Mouse (Mus musculus): ENCODE data around the gene Acox2. TPM values are rescaled to one million over a fixed set of nuclear protein-coding genes. Genes with fewer than 3 reads are reported as not detected.
A peak's percentile ranks its signal among the peaks of the same experiment; 100 is the strongest.

The Acox2 gene
- polyA plus RNA-seq, 1 experiment from 2014 or later = not detected

- Histone ChIP-seq H3K4me1 (replicated peaks) (peaks cover 38% of the 10 kb centered on the region), H3K36me3 (peaks cover 12% of the 10 kb centered on the region), H3K27me3 (ENCODE audit: insufficient read depth, poor library complexity, severe bottlenecking) (peaks cover 44% of the 10 kb centered on the region), H3K27ac (peak overlapping the region; percentile 71), H3K4me3 (0 out of 2 replicates have a peak overlapping the region, but pooled peaks have one; percentile 21), H3K9me3 (no peaks in the 10 kb centered on the region)
- DNase-seq (ENCODE audit: low spot score) = peak; percentile 53
- WGBS = 4% methylated on average over 10 of the region's 10 CpGs
Measured at GRCm38 (mm10) chr14:8218730-8219380, 40.3 kb downstream of the Acox2 start.

GRCm38 (mm10) chr14:8218238-8218637 lies 40.9 kb downstream of the Acox2 start:
- Histone ChIP-seq H3K36me3 (peaks cover 12% of the 10 kb centered on the region), H3K9me3 (no peaks in the 10 kb centered on the region), H3K4me1 (replicated peaks) (peaks cover 41% of the 10 kb centered on the region), H3K4me3 (no peak overlapping the region), H3K27me3 (ENCODE audit: insufficient read depth, poor library complexity, severe bottlenecking) (peaks cover 44% of the 10 kb centered on the region), H3K27ac (peak overlapping the region; percentile 71)
- no peak for DNase-seq (ENCODE audit: low spot score)
- WGBS = 40% methylated on average over 7 of the region's 7 CpGs

- no peaks in the 10 kb centered on the region for H3K9me3 ChIP-seq
- no peak overlapping the region for H3K27ac ChIP-seq
- H3K4me1 ChIP-seq (replicated peaks) = peaks cover 41% of the 10 kb centered on the region
- H3K27me3 ChIP-seq (ENCODE audit: insufficient read depth, poor library complexity, severe bottlenecking) = peaks cover 44% of the 10 kb centered on the region
- H3K36me3 ChIP-seq = no peaks in the 10 kb centered on the region
- no peak overlapping the region for H3K4me3 ChIP-seq
- WGBS = 66% methylated on average over 5 of the region's 5 CpGs
- no peak for DNase-seq (ENCODE audit: low spot score)
Measured at GRCm38 (mm10) chr14:8216100-8216499, 43.1 kb downstream of the Acox2 start.

- Histone ChIP-seq H3K27ac (no peak overlapping the region), H3K4me1 (replicated peaks) (peaks cover 41% of the 10 kb centered on the region), H3K4me3 (peak overlapping the region; percentile 70), H3K36me3 (no peaks in the 10 kb centered on the region), H3K27me3 (ENCODE audit: insufficient read depth, poor library complexity, severe bottlenecking) (peaks cover 39% of the 10 kb centered on the region), H3K9me3 (no peaks in the 10 kb centered on the region)
- DNase-seq (ENCODE audit: low spot score) = no peak
- WGBS = 16% methylated on average over 21 of the region's 21 CpGs
Measured at GRCm38 (mm10) chr14:8215208-8215778, 43.9 kb downstream of the Acox2 start.

- Histone ChIP-seq H3K9me3 (no peaks in the 10 kb centered on the region), H3K4me1 (replicated peaks) (peaks cover 36% of the 10 kb centered on the region), H3K4me3 (peak overlapping the region; percentile 70), H3K36me3 (no peaks in the 10 kb centered on the region), H3K27ac (peak overlapping the region; percentile 94), H3K27me3 (ENCODE audit: insufficient read depth, poor library complexity, severe bottlenecking) (peaks cover 39% of the 10 kb centered on the region)
- peak; percentile 77 for DNase-seq (ENCODE audit: low spot score)
- 3% methylated on average over 63 of the region's 63 CpGs for WGBS
Measured at GRCm38 (mm10) chr14:8214299-8215207, 44.6 kb downstream of the Acox2 start.

- Histone ChIP-seq H3K36me3 (no peaks in the 10 kb centered on the region), H3K9me3 (no peaks in the 10 kb centered on the region), H3K4me3 (peak within 1 kb of the TSS; percentile 70), H3K27ac (peak within 1 kb of the TSS; percentile 94), H3K4me1 (replicated peaks) (peaks cover 29% of the 10 kb centered on the region), H3K27me3 (ENCODE audit: insufficient read depth, poor library complexity, severe bottlenecking) (peaks cover 39% of the 10 kb centered on the region)
- WGBS = 1% methylated on average over 46 of the region's 49 CpGs
- DNase-seq (ENCODE audit: low spot score) = peak; percentile 98
Measured at GRCm38 (mm10) chr14:8213803-8214224, 45.3 kb downstream of the Acox2 start, which contains the start of gene Kctd6. TSS of gene Kctd6 (plus strand) at chr14:8214140.

- no peak overlapping the region for H3K4me3 ChIP-seq
- WGBS = 91% methylated on average over 2 of the region's 2 CpGs
- H3K27me3 ChIP-seq (ENCODE audit: insufficient read depth, poor library complexity, severe bottlenecking) = peaks cover 34% of the 10 kb centered on the region
- H3K4me1 ChIP-seq (replicated peaks) = peaks cover 21% of the 10 kb centered on the region
- H3K9me3 ChIP-seq = no peaks in the 10 kb centered on the region
- no peak for DNase-seq (ENCODE audit: low spot score)
- no peak overlapping the region for H3K27ac ChIP-seq
- no peaks in the 10 kb centered on the region for H3K36me3 ChIP-seq
Measured at GRCm38 (mm10) chr14:8212996-8213395, 46.2 kb downstream of the Acox2 start.

GRCm38 (mm10) chr14:8209896-8210295 lies 49.3 kb downstream of the Acox2 start:
- H3K27ac ChIP-seq = no peak overlapping the region
- peaks cover 5% of the 10 kb centered on the region; the same call in 1 of the 2 replicates for H3K27me3 ChIP-seq (ENCODE audit: insufficient read depth, poor library complexity, severe bottlenecking)
- H3K4me1 ChIP-seq (replicated peaks) = peaks cover 27% of the 10 kb centered on the region
- 81% methylated on average over 2 of the region's 2 CpGs for WGBS
- no peak overlapping the region for H3K4me3 ChIP-seq
- no peak for DNase-seq (ENCODE audit: low spot score)
- H3K36me3 ChIP-seq = no peaks in the 10 kb centered on the region
- no peaks in the 10 kb centered on the region for H3K9me3 ChIP-seq

- H3K27me3 ChIP-seq (ENCODE audit: insufficient read depth, poor library complexity, severe bottlenecking) = no peaks in the 10 kb centered on the region
- H3K4me3 ChIP-seq = no peak overlapping the region
- no peak for DNase-seq (ENCODE audit: low spot score)
- no peaks in the 10 kb centered on the region for H3K9me3 ChIP-seq
- H3K27ac ChIP-seq = peak overlapping the region; percentile 19; the same call in 1 of the 2 replicates
- 89% methylated on average over 3 of the region's 3 CpGs for WGBS
- H3K4me1 ChIP-seq (replicated peaks) = peaks cover 23% of the 10 kb centered on the region
- H3K36me3 ChIP-seq = no peaks in the 10 kb centered on the region
Measured at GRCm38 (mm10) chr14:8208876-8209275, 50.3 kb downstream of the Acox2 start.

GRCm38 (mm10) chr14:8207543-8207942 lies 51.6 kb downstream of the Acox2 start:
- H3K4me1 ChIP-seq (replicated peaks) = peaks cover 20% of the 10 kb centered on the region
- H3K9me3 ChIP-seq = no peaks in the 10 kb centered on the region
- DNase-seq (ENCODE audit: low spot score) = no peak
- 53% methylated on average over 5 of the region's 5 CpGs for WGBS
- H3K27ac ChIP-seq = peak overlapping the region; percentile 64; the same call in 1 of the 2 replicates
- no peaks in the 10 kb centered on the region for H3K36me3 ChIP-seq
- H3K27me3 ChIP-seq (ENCODE audit: insufficient read depth, poor library complexity, severe bottlenecking) = no peaks in the 10 kb centered on the region
- H3K4me3 ChIP-seq = no peak overlapping the region

GRCm38 (mm10) chr14:8207105-8207504 lies 52.0 kb downstream of the Acox2 start:
- H3K4me1 ChIP-seq (replicated peaks) = peaks cover 20% of the 10 kb centered on the region
- 14% methylated on average over 5 of the region's 5 CpGs for WGBS
- peak overlapping the region; percentile 64; the same call in 1 of the 2 replicates for H3K27ac ChIP-seq
- no peaks in the 10 kb centered on the region for H3K9me3 ChIP-seq
- H3K4me3 ChIP-seq = no peak overlapping the region
- no peaks in the 10 kb centered on the region for H3K27me3 ChIP-seq (ENCODE audit: insufficient read depth, poor library complexity, severe bottlenecking)
- H3K36me3 ChIP-seq = no peaks in the 10 kb centered on the region
- DNase-seq (ENCODE audit: low spot score) = peak; percentile 47

GRCm38 (mm10) chr14:8206179-8206910 lies 52.8 kb downstream of the Acox2 start:
- Histone ChIP-seq H3K27ac (peak overlapping the region; percentile 64), H3K4me3 (no peak overlapping the region)
- no peak for DNase-seq (ENCODE audit: low spot score)

More at GRCm38 (mm10) chr14:8206179-8206910, 52.8 kb downstream of the Acox2 start:
- Histone ChIP-seq H3K9me3 (no peaks in the 10 kb centered on the region), H3K36me3 (no peaks in the 10 kb centered on the region), H3K27me3 (ENCODE audit: insufficient read depth, poor library complexity, severe bottlenecking) (no peaks in the 10 kb centered on the region), H3K4me1 (replicated peaks) (peaks cover 20% of the 10 kb centered on the region)
- 56% methylated on average over 9 of the region's 9 CpGs for WGBS

Measured in hindbrain, embryonic 10.5 days (tissue).